Mouse (Mus musculus) CD4-positive, CD25-positive, alpha-beta regulatory T cell, adult 9 weeks (primary cell): ENCODE measurements around the gene Kank4. TPM values are rescaled to one million over a fixed set of nuclear protein-coding genes. Genes with fewer than 3 reads are reported as not detected.

Source experiments
- polyA plus RNA-seq: library from polyadenylated mRNA; unstranded; fragments of 100-300 nt; shearing (Covaris generic); gene quantifications from one replicate; pipeline ENCODE4 v1.2.1, GENCODE M21; 2017

Gene Kank4
- not detected for polyA plus RNA-seq

GRCm38 (mm10) chr4:98817184-98817911 lies at the start of gene Kank4:
Gene Kank4, minus strand, starts transcription at chr4:98817537.

DNA sequence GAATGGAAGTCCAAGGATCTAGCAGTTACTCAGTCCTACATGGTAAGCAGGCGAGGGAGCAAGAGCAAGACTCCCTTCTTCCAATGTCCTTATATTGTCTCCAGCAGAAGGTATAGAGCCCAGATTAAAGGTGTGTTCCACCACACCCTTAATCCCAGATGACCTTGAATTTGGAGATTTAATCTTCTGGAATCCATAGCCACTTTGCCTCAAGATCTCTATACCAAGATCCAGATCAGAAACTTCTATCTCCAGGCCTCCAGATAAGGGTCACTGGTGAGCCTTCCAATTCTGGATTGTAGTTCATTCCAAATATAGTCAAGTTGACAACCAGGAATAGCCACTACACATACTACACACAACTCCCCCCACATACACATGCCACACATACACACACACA lies 6.4 kb upstream of the Kank4 start, which contains the start of gene I0C0044D17Rik:
Gene I0C0044D17Rik, minus strand, starts transcription at position 101 of the 400 bp plus-strand sequence.

GRCm38 (mm10) chr4:98726590-98727237 lies 90.6 kb downstream of the Kank4 start, which contains the start of gene L1td1:
Gene L1td1, plus strand, starts transcription at chr4:98726734.

Other genes with a start within 250 kb of the Kank4 start
- gene L1td1, start 90.8 kb downstream of the Kank4 start, polyA plus RNA-seq: not detected
- not detected for gene I0C0044D17Rik, start 6.3 kb upstream of the Kank4 start, polyA plus RNA-seq
- gene Usp1, start 106.3 kb upstream of the Kank4 start, polyA plus RNA-seq: 7.4 TPM
- not detected for gene Angptl3, start 213.4 kb upstream of the Kank4 start, polyA plus RNA-seq